Mouse (Mus musculus) mouse trophoblast stem cell (cell line): ENCODE measurements around the gene Xxylt1.

Source experiments
- in situ Hi-C, 2 experiments: fragments of 300-500 bp; cut with MseI, MboI; formaldehyde crosslinking; loops; 2 replicates in 1 of 2; 3 replicates in 1 of 2; pipeline ENCODE4 v1.15.1; 2025

The Xxylt1 gene

DNA sequence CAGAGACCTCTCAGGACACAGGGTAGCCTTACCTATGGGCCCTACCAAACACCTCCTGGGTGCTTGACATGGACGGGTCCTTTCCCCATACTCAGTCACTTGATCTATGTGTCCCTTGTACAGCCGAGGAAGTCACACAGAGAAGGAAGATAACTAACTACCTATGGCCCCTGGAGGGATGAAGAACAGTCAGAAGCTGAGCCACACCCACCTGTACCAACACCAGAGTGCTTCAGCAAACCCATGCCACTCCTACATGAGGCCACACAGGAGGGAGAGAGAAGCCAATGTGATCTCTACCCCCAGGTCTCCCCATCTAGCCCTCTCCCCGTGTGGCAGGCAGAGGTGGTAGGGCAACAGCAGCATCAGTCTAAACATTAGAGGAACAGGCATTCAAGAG, 18.3 kb downstream of the Xxylt1 start:
- in situ Hi-C loops, result loop anchor here in 1 of 2 experiments (10.0 kb wide), 1 partner anchor 468 kb away; the partner anchor contains the start of gene Fam43a

DNA sequence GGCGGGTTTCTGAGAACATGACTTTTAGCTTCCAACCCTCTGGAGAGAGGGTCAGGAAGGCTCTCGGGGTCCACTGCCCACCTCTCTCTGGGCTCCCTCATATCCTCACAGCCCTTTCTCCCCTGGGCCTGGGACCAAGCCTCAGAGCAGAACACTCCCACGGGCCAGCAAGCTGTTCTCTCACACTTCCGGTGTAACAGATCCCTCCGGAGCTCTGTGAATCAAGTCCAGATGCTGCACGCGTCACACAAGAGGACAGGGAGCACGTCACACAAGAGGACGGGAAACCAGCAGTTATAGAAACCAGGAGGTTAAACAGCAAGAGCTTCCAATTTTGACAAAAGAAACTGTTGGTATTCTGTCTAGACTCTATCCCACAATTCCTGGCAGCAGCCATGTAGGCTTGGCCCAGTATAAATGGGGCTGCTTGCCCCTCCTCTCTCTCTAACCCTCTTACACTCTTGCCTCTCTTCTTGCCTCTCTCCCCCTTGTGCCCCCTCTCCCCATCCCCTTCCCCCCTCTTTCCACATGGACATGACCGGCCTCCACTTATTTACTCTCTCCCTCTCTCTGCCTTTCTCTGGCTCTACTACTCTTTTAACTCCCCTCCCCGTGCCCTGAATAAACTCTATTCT, 19.9 kb downstream of the Xxylt1 start:
- in situ Hi-C loops, result loop anchor here in 1 of 2 experiments (10.0 kb wide), 1 partner anchor 467 kb away; the partner anchor contains the start of gene Fam43a

DNA sequence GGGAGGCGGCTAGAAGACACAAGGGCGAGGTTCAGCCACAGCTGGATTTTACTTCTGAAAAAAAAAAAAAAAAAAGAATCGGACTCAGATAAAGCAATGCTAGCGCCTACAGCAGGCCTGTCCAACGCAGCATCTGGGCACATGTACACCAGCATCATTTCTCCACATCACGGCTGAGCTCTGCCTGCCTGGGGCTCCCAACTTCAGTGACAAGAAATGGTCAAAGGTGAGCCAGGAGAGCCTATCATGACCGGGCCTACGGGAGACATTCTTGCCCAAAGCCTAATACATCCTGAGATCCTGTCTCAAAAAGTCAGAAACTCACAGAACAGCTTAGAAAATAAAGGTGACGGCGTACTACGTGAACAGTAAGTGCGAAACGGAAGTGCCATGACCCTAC, 20.5 kb downstream of the Xxylt1 start:
- in situ Hi-C loops, result loop anchor here in 1 of 2 experiments (10.0 kb wide), 1 partner anchor 466 kb away; the partner anchor contains the start of gene Fam43a

DNA sequence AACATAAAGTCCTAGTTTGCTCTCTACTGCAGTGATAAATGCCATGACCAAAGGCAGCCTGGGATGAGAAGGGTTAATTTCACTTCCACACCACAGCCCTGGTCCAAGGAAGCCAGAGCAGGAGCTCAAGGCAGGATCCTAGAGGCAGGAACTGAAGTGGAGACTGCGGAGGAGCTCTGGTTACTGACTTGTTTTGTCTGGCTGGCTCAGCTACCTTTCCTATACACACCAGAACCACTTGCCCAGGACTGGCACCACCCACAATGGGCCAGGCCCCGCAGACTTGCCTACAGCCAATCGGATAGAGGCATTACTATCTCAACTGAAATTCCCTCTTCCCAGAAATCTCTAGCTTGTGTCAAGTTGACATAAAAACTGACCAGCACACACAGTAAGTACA, 21.0 kb downstream of the Xxylt1 start:
- in situ Hi-C loops, result loop anchor here in 1 of 2 experiments (10.0 kb wide), 1 partner anchor 465 kb away; the partner anchor contains the start of gene Fam43a

DNA sequence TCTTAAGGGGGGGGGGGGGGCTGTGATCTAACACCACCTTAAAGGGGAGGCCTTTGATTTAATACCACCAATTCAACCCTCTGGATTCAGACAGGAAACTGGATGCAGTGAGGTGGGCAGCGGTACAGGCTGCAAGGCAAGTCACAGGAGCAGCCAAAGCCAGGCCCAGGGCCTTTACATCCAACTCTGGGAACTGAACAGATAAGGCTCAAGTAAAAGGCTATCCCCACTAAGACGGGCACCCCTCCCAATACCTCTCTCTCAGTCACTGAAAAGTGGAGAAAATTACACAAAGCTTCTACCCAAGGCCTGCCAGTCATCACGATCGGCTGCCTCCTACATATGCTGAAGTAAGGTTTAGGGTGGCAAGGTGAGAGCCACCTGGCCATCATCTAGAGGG, 21.5 kb downstream of the Xxylt1 start:
- in situ Hi-C loops, result loop anchor here in 1 of 2 experiments (10.0 kb wide), 1 partner anchor 465 kb away; the partner anchor contains the start of gene Fam43a

DNA sequence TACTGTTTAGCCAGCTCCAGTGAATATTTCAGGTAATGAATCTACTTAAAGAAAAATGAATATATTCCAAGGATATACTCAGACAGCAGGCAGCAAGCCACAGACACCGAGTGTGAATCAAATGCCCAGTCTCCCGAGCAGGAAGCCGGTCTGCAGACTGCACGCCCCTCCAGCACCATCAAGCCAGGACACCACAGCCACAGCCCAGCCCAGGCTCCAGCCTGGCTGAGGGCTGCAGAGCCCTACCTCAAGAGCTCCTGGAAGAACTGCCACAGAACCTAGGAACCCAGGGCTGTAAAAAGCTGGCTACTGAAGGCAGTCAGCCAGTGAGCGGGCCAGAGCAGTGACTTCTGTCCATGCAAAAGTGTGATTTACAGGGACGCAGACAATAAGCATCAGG, 28.4 kb downstream of the Xxylt1 start:
- in situ Hi-C loops, result no loop called here

DNA sequence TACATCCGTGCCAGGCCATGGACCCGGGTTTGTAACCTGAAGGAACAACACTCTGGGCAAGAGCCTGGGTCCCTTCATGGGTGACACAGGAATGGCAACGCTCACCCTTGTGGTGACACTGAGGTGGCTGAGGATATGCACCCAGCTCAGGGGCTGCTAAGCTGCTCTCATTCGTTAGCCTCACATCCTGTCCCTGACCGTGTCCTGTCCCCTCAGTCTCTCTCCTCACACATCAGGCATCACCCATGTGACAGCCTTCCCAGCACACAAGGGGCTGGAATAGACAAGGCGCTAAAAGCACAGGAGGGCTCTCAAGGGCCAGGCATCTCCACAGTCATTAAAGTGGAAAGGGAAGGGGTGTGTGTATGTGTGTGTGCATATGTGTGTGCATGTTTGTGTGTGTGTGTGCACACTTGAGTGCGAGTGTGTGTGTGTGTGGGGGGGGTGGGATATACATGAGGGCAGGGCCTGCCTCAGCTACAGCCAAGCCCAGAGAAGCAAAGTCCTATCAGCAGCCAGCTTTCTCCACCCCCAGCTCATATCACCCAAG, 29.0 kb downstream of the Xxylt1 start:
- in situ Hi-C loops, result no loop called here

DNA sequence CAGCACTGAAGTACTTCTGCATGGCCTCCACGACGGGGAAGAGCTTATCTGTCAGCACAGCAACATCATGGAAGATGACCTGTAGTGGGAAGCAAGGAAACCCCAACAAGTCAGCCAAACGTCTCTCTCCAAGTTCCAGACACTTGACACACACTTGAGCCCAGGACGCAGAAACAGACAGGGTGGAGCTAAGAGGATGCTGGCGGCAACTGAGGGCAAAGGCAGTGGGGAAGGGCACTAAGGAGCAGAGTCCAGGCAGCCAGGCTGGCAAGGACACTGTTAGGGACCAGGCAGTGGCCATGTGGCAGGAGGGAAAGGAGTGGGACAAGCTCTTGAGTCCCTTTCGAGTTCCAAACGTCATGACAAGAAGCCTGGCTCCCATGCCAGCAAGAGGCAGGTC, 30.5 kb downstream of the Xxylt1 start:
- in situ Hi-C loops, result no loop called here

DNA sequence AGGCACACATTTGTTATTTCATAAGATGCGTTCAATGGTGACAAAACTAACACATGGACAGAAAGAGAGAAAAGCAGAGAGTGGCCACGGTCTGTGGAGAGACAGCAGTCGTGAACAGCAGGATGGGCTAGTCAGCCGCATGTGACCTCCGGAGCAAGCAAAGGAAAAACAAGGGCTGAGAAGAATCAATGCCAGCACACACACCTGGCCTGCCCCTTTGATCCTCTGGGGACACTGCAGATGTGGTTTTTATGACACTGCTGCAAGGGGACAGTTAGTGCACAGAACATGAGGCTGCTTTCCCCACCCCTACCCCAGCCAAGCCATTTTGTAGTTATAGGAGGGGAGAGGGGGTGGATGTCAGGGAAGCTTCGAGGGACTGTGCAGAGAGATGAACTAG, 33.0 kb downstream of the Xxylt1 start:
- in situ Hi-C loops, result no loop called here

DNA sequence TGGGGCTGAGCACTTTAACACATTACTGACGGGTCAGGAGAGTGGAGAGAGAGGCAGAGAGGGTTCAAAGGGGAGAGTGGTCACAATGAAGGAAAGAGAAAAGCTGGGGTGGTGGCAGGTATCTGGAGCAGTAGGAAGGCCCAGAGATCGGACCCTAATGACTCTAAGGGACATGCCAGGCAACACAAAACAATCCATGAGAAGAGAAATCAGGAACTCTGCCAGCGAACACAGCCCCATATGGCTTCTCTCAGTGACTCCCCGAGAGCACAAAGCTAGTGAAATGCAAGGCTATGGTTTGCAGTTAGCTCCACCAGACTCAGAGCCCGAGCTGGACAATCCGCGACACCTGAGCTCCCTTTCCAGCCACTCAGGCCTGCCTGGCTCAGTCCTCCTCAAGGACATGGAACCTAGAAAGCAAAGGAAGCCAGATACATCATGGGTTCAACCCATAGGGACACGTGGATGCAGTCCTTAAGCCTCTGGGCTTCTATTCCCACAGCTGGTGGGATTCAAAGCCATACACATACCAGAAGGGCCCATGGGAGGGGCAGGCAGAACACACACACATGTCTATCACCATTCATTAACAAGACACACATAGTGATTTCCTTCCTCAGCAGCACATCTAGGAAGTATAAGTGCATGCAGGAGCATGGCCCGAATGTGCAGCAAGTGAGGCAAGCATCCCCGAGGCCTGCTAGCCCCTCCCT, 33.9 kb downstream of the Xxylt1 start:
- in situ Hi-C loops, result no loop called here

DNA sequence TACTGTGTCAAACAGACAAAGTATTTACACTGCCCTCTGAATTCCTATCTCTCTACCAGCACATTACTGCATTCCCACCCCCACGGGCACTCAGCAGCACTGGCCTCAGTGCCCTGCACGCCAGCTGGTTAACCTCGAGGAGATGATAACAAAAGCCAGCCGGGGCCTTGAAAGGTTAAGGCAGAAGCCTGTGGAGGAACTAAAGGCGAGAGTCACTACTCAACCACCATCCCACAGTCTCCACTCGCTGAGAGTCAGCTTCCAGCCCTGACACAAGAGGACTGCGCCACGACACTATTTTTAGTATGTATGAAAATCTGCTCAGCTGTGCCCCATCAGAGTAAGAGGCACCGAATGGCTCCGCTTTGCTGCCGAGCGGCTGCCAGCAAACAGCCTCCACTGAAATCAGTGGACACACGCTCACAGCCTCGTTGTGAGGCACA, 35.0 kb downstream of the Xxylt1 start:
- in situ Hi-C loops, result no loop called here

DNA sequence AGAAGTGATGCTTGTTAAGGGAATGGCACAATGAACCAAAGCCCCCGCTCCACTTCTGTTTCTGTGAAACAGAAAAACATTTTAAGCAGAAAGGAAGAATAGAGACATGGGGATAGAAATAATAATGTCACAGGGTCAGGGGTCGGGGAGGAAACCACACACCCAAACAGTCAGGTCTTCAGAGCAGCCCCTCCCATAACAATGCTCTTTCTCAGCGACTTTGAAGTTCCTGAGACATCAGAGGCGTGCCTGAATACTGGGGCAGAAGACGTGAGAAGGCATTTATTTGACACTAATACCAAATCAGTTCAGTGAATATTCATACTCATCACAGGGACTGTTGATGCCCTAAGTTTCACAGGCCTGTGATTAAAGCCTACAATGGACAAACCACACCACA, 36.0 kb downstream of the Xxylt1 start:
- in situ Hi-C loops, result no loop called here

DNA sequence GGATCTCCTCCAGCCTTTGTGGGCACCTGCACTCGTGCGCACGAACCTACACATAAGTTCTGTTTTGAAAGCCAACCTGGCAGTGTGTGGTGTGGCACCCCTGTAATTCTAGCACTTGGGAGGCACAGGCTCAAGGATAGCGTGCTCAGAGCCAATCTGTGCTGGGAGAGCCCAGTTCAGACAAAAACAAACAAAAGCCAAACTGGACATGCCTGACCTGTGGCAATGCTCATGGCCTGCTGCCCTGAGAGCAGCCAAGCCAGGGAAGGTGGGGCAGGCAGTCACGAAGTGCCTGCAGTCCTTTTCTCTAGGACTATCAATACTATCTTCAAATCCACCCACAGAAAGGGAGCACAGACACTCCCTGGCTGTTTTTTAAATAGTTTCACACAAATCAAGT, 38.1 kb downstream of the Xxylt1 start:
- in situ Hi-C loops, result no loop called here

DNA sequence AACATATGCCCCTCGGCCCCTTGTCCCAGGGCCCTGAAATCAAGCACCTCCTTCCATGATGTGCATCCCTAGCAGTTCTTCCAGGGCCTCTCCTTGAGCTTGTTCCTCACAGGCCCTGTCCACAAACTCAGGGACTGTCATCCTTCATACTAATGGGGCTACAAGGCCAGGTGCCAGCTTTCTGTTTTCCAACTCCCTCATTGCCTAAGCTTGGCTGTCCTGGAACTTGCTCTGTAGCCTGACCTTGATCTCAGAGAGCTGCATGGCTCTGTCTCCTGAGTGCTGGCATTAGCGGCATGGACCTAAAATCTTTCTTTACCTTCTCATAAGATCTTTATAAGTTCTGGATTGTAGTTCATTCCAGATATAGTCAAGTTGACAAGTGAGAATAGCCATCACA, 39.7 kb downstream of the Xxylt1 start:
- in situ Hi-C loops, result no loop called here

DNA sequence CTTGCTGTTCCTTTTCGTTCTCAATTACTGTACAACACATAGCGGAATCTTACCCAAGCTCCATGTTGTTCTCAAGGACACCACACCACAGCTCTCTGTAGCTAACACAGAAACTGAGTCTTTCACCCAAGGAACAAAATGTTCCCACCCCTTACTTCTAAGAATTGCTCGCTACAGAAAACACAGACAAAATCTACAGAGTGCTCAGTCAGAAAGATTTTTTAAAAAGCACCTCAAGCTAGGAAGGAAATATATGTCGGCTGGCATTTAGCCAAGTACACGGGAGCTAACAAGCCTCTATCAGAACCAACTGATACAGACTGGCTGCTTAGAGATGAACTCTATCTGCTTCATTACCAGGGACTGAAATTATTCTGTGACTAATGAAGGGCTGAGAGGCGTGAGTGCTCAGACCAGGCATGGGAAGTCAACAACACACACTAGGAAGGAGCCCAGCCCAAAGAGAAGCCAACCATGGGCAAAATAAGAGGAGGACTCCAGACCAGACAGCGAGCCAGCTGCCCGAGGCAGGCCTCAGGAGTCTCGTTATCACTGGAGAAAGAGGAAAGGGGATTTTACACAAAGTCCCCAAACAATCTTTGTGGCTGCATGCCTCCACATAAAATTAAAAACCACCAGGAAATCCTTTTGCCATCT, 41.3 kb downstream of the Xxylt1 start:
- in situ Hi-C loops, result no loop called here

DNA sequence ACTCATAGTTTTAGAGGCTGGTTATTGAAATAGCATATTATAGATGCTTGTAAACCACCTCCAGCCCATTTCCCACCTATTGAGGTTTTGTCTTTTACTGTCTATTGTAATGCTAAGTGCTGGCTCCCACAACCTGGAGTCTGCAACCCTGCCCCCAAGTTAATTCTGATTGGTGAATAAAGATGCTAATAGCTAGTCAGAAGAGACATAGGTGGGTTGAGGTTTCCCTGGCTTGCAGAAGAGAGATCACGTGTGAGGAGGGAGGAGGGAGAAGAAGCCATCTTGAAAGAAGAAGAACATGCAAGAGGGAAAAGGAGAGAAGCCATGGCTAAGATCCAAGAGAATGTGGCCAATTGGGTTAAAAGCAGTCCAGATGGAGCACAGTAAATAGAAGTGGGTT, 43.8 kb downstream of the Xxylt1 start:
- in situ Hi-C loops, result no loop called here

DNA sequence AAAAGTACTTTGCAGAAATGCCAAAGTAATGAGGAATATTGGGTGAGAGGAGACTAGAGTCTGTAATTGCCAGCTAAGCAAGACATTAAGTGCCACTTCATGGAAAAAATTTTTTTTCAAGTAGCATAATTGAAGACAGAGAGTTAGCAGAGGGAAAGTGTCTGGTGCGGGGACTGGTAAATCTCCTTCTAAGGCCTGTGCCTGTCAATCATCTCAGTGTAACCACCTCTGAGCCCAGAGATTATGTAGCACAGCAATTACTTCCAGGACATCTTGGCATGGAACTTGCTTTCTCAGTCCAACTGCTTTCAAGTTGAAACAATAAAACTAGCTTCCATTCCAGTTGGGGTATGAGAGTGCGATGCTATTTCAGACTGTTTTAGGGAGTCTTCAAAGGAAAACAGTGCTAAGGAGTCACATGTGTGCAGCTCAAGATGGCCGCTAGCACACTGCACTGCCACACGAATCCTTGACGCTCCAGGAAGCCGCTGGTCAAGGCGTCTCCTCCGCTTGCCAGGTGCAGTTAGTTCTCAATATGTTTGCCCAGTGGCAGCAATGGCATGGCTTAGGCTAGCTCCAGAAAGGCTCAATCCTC, 45.5 kb downstream of the Xxylt1 start:
- in situ Hi-C loops, result no loop called here

DNA sequence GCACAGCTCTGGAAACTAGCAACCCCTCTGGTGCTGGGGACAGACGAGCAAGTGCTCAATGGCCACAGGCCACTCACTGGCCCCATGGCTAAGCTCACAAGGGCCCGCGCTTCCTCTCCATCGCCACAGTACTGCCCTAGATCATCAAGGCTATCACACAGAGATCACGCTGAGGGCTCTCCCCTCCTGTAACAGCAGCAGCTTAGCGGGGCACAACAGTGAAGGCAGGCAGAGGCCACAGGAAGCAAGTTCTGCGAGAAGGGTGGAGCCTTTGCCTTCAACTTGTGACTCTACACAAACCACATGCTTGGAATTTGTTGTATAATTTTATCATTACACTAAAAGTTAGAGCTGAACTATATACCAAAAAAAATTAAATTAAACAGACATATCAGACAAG, 46.0 kb downstream of the Xxylt1 start:
- in situ Hi-C loops, result no loop called here

DNA sequence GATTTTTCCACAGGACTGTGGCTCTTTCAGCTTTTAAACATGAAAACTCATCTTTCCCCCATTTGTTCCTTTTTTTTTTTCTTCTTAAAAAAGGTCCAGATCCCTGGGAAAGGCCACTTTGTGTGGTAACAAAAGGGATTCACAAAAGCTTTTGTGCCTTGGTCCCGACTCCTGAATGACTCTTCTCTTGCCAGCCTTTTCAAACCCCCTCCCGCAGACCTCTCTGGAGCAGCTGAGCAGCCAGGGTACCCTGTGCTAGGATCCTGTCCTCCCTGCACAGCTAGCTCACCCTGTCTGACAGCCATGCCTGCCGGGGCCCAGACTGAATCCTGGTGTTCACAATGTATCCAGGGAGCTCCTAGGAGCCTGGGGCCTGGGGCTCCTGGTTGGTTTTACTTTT, 47.2 kb downstream of the Xxylt1 start:
- in situ Hi-C loops, result no loop called here

DNA sequence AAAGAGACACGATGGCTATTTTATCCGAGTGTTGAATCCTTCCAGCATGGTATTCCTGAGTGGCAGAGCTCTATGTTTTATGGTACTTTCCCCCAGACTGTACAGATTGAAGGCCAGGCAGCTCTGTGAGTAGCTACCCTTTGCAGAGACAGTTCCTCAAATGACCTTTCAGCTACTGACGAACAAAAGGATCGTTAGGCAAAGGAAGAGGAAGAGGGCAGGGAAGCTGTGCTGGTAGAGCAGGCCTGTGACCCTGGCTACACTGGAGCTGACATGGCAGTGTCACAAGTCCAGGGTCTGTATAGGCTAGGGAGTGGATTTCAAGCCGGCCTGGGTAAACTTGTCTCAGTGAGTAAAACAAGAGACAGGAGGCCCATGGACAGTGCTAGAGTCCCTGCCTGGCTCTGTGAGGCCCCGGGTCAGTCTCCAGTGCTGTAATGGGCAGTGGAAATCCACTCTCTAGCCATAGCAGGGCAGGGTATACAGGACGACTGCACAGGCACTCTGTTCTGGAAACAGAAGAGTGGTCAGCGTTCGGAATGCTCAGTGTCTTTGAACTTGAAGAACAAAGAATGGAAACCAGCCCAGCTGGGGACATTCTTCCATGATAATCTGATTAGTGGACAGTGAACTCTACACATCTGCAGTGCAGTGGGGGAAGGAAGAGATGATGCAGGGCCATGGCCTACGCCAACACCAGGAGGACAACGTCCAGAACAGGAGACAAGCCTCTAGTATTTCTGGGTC, 51.3 kb downstream of the Xxylt1 start:
- in situ Hi-C loops, result no loop called here

DNA sequence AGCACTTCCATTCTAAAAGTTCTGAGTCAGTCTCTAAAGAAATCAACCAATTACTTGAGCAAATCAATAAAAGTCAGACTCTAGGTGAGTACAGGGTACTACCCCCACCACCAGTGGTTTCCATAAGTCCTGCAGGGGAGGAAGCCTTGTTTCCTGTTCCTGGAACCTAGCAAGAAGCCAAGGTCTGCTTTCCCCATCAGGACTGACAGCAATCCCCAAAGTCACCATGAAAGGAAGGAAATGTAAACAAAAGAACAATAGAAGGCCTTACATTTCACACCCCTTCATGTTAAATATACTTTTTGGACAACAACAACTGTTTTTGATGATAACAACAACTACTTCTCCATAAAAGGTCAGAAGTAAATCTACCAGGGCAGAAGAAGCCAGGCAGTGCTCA, 53.6 kb downstream of the Xxylt1 start:
- in situ Hi-C loops, result no loop called here
